Mouse (Mus musculus): Measurements from ENCODE around the gene Jpt1.
"Not testable (repeated sequence)": the region's sequence is repeated elsewhere in the genome, so short reads cannot be mapped to it uniquely, and the experiment has no call there.

Gene Jpt1

GRCm38 (mm10) chr11:115512407-115513183 is 1.6 kb downstream of the Jpt1 start:
- peak in 1 of 2 experiments; percentile 45 for DNase-seq (ENCODE audit: low spot score in 2 of 2)

- DNase-seq (ENCODE audit: low spot score in 2 of 2): no peak
Measured at GRCm38 (mm10) chr11:115512004-115512403, 2.2 kb downstream of the Jpt1 start.

GRCm38 (mm10) chr11:115511121-115511520 is 3.1 kb downstream of the Jpt1 start:
- DNase-seq (ENCODE audit: low spot score in 2 of 2): no peak

- DNase-seq (ENCODE audit: low spot score in 2 of 2): no peak
Measured at GRCm38 (mm10) chr11:115510507-115510888, 3.7 kb downstream of the Jpt1 start.

- no peak for DNase-seq (ENCODE audit: low spot score in 2 of 2)
Measured at GRCm38 (mm10) chr11:115509773-115510506, 4.2 kb downstream of the Jpt1 start.

- DNase-seq (ENCODE audit: low spot score in 2 of 2): no peak
Measured at GRCm38 (mm10) chr11:115508061-115508460, 6.1 kb downstream of the Jpt1 start.

GRCm38 (mm10) chr11:115506586-115506985 is 7.6 kb downstream of the Jpt1 start:
- no peak for DNase-seq (ENCODE audit: low spot score in 2 of 2)

- no peak for DNase-seq (ENCODE audit: low spot score in 2 of 2)
Measured at GRCm38 (mm10) chr11:115502636-115503035, 11.6 kb downstream of the Jpt1 start.

- DNase-seq (ENCODE audit: low spot score in 2 of 2): not testable (repeated sequence)
Measured at GRCm38 (mm10) chr11:115496559-115496958, 17.6 kb downstream of the Jpt1 start.

- DNase-seq (ENCODE audit: low spot score in 2 of 2): no peak
Measured at GRCm38 (mm10) chr11:115492387-115492786, 21.8 kb downstream of the Jpt1 start.

- DNase-seq (ENCODE audit: low spot score in 2 of 2): peak; percentile 70 to 76
Measured at GRCm38 (mm10) chr11:115491356-115492083, 22.7 kb downstream of the Jpt1 start, which contains the start of gene Nt5c. TSS of gene Nt5c (minus strand) at chr11:115491862.

- DNase-seq (ENCODE audit: low spot score in 2 of 2): no peak
Measured at GRCm38 (mm10) chr11:115490441-115491355, 23.5 kb downstream of the Jpt1 start.

- DNase-seq (ENCODE audit: low spot score in 2 of 2): no peak
Measured at GRCm38 (mm10) chr11:115488551-115489104, 25.6 kb downstream of the Jpt1 start.

- DNase-seq (ENCODE audit: low spot score in 2 of 2): no peak
Measured at GRCm38 (mm10) chr11:115485155-115485554, 29.0 kb downstream of the Jpt1 start.

- DNase-seq (ENCODE audit: low spot score in 2 of 2): peak; percentile 63 to 79
Measured at GRCm38 (mm10) chr11:115483726-115484125, 30.5 kb downstream of the Jpt1 start.

- no peak for DNase-seq (ENCODE audit: low spot score in 2 of 2)
Measured at GRCm38 (mm10) chr11:115483278-115483677, 30.9 kb downstream of the Jpt1 start.

GRCm38 (mm10) chr11:115481553-115482259 is 32.5 kb downstream of the Jpt1 start:
- no peak for DNase-seq (ENCODE audit: low spot score in 2 of 2)

GRCm38 (mm10) chr11:115478296-115478938 is 35.8 kb downstream of the Jpt1 start:
- DNase-seq (ENCODE audit: low spot score in 2 of 2): no peak

- not testable (repeated sequence) for DNase-seq (ENCODE audit: low spot score in 2 of 2)
Measured at GRCm38 (mm10) chr11:115477388-115477787, 36.8 kb downstream of the Jpt1 start.

- not testable (repeated sequence) for DNase-seq (ENCODE audit: low spot score in 2 of 2)
Measured at GRCm38 (mm10) chr11:115476630-115477029, 37.6 kb downstream of the Jpt1 start.

Data from spleen, postnatal 14 days (tissue).